Mouse (Mus musculus) neural tube, embryonic 10.5 days (tissue): Measurements from ENCODE around the gene Gabrr2.

Experiments
- DNase-seq: peaks from one replicate; pipeline ENCODE4 v3.0.0-alpha.2; 2017; ENCODE audit warnings: low spot score; ENCODE audit errors: extremely low spot score

The Gabrr2 gene

GRCm38 (mm10) chr4:33062981-33063380, at the start of gene Gabrr2:
Gabrr2 (plus strand) TSS chr4:33062999.
- DNase-seq = no peak

- peak; percentile 89 for DNase-seq
Observed at GRCm38 (mm10) chr4:33018361-33018999, 44.3 kb upstream of the Gabrr2 start.

- DNase-seq = no peak
Observed at GRCm38 (mm10) chr4:33024420-33024819, 38.4 kb upstream of the Gabrr2 start.

- DNase-seq = no peak
Observed at GRCm38 (mm10) chr4:33029104-33029503, 33.7 kb upstream of the Gabrr2 start.

GRCm38 (mm10) chr4:33030264-33031194, 32.3 kb upstream of the Gabrr2 start:
- DNase-seq = peak; percentile 44

- peak; percentile 85 for DNase-seq
Observed at GRCm38 (mm10) chr4:33031195-33031960, 31.4 kb upstream of the Gabrr2 start, which contains the start of gene Ube2j1. Ube2j1 (plus strand) TSS chr4:33031416.

- DNase-seq = no peak
Observed at GRCm38 (mm10) chr4:33032045-33032444, 30.8 kb upstream of the Gabrr2 start.

- DNase-seq = no peak
Observed at GRCm38 (mm10) chr4:33033515-33033914, 29.3 kb upstream of the Gabrr2 start.

- no peak for DNase-seq
Observed at GRCm38 (mm10) chr4:33039826-33040225, 23.0 kb upstream of the Gabrr2 start.

- DNase-seq = no peak
Observed at GRCm38 (mm10) chr4:33049601-33050000, 13.2 kb upstream of the Gabrr2 start.

GRCm38 (mm10) chr4:33052055-33052454, 10.7 kb upstream of the Gabrr2 start:
- DNase-seq = no peak

- DNase-seq = no peak
Observed at GRCm38 (mm10) chr4:33052650-33053049, 10.1 kb upstream of the Gabrr2 start.

- DNase-seq = no peak
Observed at GRCm38 (mm10) chr4:33054426-33054825, 8.4 kb upstream of the Gabrr2 start.

GRCm38 (mm10) chr4:33056317-33056716, 6.5 kb upstream of the Gabrr2 start:
- DNase-seq = no peak

- DNase-seq = no peak
Observed at GRCm38 (mm10) chr4:33057890-33058687, 4.7 kb upstream of the Gabrr2 start.

GRCm38 (mm10) chr4:33061158-33061557, 1.6 kb upstream of the Gabrr2 start:
- no peak for DNase-seq

- DNase-seq = no peak
Observed at GRCm38 (mm10) chr4:33064986-33065385, 2.2 kb downstream of the Gabrr2 start.

GRCm38 (mm10) chr4:33066223-33066960, 3.6 kb downstream of the Gabrr2 start:
- DNase-seq = no peak

- DNase-seq = no peak
Observed at GRCm38 (mm10) chr4:33067331-33067730, 4.5 kb downstream of the Gabrr2 start.

GRCm38 (mm10) chr4:33067826-33068225, 5.0 kb downstream of the Gabrr2 start:
- DNase-seq = no peak
